Mouse (Mus musculus) forebrain, embryonic 10.5 days (tissue): ENCODE data around the gene Gm11639. TPM values are rescaled to one million over a fixed set of nuclear protein-coding genes. Genes with fewer than 3 reads are reported as not detected.
"Not testable (repeated sequence)": the region's sequence is repeated elsewhere in the genome, so short reads cannot be mapped to it uniquely, and the experiment has no call there.

Experiments
- DNase-seq: peaks from one replicate; pipeline ENCODE4 v3.0.0-alpha.2; 2017; ENCODE audit warnings: low spot score; ENCODE audit errors: extremely low spot score
- H3K27ac ChIP-seq: fragments of 300-500 bp; sonication (generic); 2 replicates; pipeline ENCODE4 v1.5.1; 2016; ENCODE audit warnings: mild to moderate bottlenecking
- H3K27me3 ChIP-seq: fragments of 300-500 bp; sonication (generic); 2 replicates; pipeline ENCODE4 v1.6.1; 2016; ENCODE audit warnings: mild to moderate bottlenecking; ENCODE audit not compliant: poor library complexity, severe bottlenecking
- H3K36me3 ChIP-seq: fragments of 300-500 bp; sonication (generic); replicated peaks from 2 replicates; pipeline ENCODE4 v1.6.1; 2016; ENCODE audit warnings: mild to moderate bottlenecking, moderate library complexity
- H3K4me1 ChIP-seq: fragments of 300-500 bp; sonication (generic); 2 replicates; pipeline ENCODE4 v1.6.1; 2016
- H3K4me3 ChIP-seq: fragments of 300-500 bp; sonication (generic); 2 replicates; pipeline ENCODE4 v1.5.1; 2016; ENCODE audit warnings: mild to moderate bottlenecking, moderate library complexity
- H3K9me3 ChIP-seq: fragments of 300-500 bp; sonication (generic); 2 replicates; pipeline ENCODE4 v1.6.1; 2016; ENCODE audit warnings: mild to moderate bottlenecking, moderate library complexity
- WGBS: fragments of 180-500 bp; shearing (Covaris S2); methylation state at CpG from one replicate; pipeline ENCODE4 v1.1.7; 2016; 5-methylcytosine and 5-hydroxymethylcytosine counted together
- polyA plus RNA-seq: library from polyadenylated mRNA; unstranded; fragments of >200 nt; fragmentation: Nextera tagmentation; extraction: Ambion mirVana; gene quantifications from 2 replicates; pipeline ENCODE4 v1.2.1, GENCODE M21; 2016

Gene Gm11639
- polyA plus RNA-seq, 1 experiment from 2014 or later: not detected

DNA sequence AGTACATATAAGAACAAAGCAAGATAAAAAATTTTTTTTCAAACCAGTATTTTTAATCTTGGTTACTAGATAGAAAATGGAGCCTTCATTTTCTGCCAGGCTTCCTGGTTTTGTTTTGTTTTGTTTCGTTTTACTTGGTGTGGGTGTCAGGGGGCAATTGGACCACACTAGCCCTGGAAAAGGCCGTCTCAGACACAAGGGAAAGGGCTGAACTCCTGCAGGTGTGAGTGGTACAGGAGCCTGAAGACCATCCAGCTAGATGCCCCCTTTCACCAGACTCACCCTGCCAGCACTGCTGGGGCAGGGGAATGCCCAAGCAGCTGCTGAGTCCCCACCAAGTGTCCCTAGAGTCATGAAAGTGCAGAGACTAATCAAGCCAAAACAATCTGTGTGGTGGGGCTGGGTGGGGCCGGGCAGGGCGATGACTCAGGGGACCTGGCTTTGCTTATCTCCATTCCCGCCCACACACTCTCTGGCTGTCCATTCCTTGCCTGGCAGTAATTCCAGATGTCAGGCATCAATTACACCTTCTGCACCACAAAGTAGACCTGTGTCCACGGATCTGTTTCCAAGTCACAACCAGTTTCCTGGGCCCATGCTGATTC, 343.3 kb downstream of the Gm11639 start:
- no peak overlapping the region for H3K27ac ChIP-seq
- no peaks in the 10 kb centered on the region for H3K9me3 ChIP-seq
- no peaks in the 10 kb centered on the region for H3K4me1 ChIP-seq
- no peaks in the 10 kb centered on the region for H3K36me3 ChIP-seq
- 64% methylated on average over 6 of the region's 6 CpGs for WGBS
- no peaks in the 10 kb centered on the region for H3K27me3 ChIP-seq
- peak; percentile 15 for DNase-seq
- no peak overlapping the region for H3K4me3 ChIP-seq

DNA sequence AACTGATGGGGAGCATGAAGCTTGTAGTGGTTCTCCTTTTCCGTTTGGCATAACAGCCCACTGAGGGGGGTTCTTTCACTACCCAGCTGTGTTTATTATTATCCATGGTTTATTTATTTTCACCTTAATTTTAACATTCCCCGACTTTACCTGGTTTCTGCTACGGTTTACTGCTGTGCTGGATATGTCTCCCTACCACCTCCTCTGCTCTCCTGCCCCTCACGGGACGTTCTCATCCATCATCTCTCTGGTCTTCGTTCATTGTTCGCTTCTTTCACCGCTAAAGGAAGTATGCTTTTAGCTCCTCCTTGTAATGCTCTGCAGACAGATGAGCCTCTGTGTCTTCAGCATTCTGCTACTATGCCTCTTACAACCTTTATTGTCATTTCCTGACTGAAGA, 344.0 kb downstream of the Gm11639 start:
- DNase-seq: no peak
- no peaks in the 10 kb centered on the region for H3K9me3 ChIP-seq
- no peak overlapping the region for H3K27ac ChIP-seq
- WGBS: 87% methylated on average over 8 of the region's 8 CpGs
- H3K27me3 ChIP-seq: no peaks in the 10 kb centered on the region
- H3K36me3 ChIP-seq: no peaks in the 10 kb centered on the region
- no peak overlapping the region for H3K4me3 ChIP-seq
- no peaks in the 10 kb centered on the region for H3K4me1 ChIP-seq

DNA sequence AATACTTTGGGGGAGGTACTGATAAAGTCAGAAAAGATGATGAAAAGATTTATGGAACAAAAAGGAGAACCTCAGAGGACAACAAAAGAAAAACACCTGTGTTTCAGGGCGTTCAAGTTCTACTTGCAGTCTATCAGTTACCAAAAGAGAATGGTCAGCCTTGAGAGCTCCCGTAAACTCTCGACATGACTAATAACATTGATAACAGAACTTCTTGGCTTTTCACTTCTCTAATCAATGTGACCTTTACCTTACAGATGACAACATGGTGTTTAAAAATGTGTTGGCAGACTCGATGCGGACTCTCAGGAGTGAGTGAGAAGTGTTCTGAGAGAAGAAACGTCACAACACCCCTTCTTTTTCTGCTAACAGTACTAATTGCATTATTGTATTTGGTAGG, 344.7 kb downstream of the Gm11639 start:
- no peaks in the 10 kb centered on the region for H3K4me1 ChIP-seq
- no peak overlapping the region for H3K27ac ChIP-seq
- no peaks in the 10 kb centered on the region for H3K9me3 ChIP-seq
- H3K4me3 ChIP-seq: no peak overlapping the region
- H3K36me3 ChIP-seq: no peaks in the 10 kb centered on the region
- DNase-seq: no peak
- WGBS: 90% methylated on average over 6 of the region's 6 CpGs
- no peaks in the 10 kb centered on the region for H3K27me3 ChIP-seq

DNA sequence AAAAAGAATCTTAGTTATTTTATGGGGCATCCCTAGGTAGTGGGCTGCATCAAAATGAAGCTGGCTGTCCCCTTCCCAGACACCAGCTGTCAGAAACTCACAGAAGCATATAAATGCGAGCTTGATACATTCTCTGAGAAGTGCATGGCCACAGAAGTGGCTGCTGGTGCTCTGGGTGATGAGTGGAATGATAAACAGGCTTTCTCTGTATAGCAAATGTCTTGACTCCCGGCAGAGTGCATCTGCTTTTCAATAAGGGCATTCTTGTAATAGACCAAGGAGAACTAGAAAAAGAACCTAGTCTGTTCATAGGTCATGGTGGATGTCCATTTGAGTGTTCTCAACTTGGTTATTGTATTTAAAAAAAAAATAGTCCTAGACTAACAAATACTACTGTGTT, 345.6 kb downstream of the Gm11639 start:
- Histone ChIP-seq H3K36me3 (no peaks in the 10 kb centered on the region), H3K4me3 (no peak overlapping the region), H3K9me3 (no peaks in the 10 kb centered on the region), H3K27ac (no peak overlapping the region), H3K4me1 (no peaks in the 10 kb centered on the region), H3K27me3 (no peaks in the 10 kb centered on the region)
- DNase-seq: no peak
- 69% methylated on average over 2 of the region's 2 CpGs for WGBS

DNA sequence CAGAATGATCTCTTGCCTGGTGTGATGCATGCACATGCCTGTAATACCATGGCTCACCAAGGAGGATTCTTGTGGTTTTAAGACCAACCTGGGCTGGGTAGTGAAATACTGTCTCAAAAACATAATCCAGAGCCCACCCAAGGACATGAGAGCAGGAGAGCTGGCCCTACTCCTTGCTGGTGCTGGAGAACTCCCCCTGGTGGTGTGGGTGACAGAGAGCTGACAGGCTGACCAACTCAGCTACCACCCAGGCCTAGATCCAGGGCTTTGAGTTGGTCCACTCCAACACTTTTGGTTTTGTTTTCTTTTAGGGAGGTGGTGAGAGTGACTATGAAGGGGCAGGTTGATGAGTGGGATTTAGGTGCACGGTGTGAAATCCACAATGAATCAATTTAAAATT, 349.6 kb downstream of the Gm11639 start:
- Histone ChIP-seq H3K9me3 (no peaks in the 10 kb centered on the region), H3K36me3 (no peaks in the 10 kb centered on the region), H3K4me1 (no peaks in the 10 kb centered on the region), H3K4me3 (no peak overlapping the region), H3K27ac (no peak overlapping the region), H3K27me3 (no peaks in the 10 kb centered on the region)
- WGBS: 93% methylated on average over 1 of the region's 1 CpGs
- no peak for DNase-seq

DNA sequence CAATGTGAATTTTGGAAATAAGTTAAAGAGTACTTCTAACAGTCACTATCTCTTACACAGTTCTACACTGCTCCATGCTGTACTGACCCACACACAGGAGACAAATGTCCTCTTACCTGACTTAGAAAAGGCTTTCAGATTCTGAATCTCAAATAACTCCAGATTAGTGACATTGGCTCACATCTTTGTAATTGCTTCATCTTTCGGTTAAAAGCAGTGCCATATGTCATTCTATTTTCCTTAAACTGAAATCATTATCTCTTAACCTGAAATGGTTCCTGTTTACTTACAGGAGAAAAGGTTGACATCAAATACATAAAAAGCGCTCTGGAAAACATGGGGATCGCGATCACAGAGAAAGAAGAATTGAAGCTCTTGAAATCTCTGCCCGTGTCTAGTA, 377.8 kb downstream of the Gm11639 start, which contains the start of gene Efcab3:
TSS of gene Efcab3 (plus strand) at position 301 of the 400 bp plus-strand sequence.
- Histone ChIP-seq H3K27ac (no peak within 1 kb of the TSS), H3K9me3 (no peaks in the 10 kb centered on the region; the same call in 1 of the 2 replicates), H3K4me3 (no peak within 1 kb of the TSS), H3K36me3 (no peaks in the 10 kb centered on the region), H3K27me3 (no peaks in the 10 kb centered on the region), H3K4me1 (no peaks in the 10 kb centered on the region)
- WGBS: 86% methylated on average over 5 of the region's 5 CpGs
- DNase-seq: no peak

DNA sequence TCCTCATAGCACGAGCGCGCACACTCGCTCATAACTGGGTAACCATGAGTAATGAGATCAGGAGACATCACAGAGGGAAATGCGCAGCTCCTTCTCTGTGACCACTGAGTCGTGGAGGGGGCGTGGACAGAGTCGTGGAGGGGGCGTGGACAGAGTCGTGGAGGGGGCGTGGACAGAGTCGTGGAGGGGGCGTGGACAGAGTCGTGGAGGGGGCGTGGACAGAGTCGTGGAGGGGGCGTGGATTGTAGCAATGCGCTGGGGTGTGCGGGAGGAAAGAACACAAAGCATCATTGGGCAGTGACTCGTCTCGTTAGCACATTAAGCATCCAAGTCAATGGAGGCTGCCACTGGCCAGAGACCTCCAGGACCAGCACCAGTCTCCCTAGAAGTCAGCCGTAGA, 426.9 kb downstream of the Gm11639 start:
- H3K36me3 ChIP-seq, H3K4me1 ChIP-seq, H3K27ac ChIP-seq, H3K9me3 ChIP-seq, H3K27me3 ChIP-seq, DNase-seq, H3K4me3 ChIP-seq: not testable (repeated sequence)
- WGBS: 75% methylated on average over 22 of the region's 22 CpGs

DNA sequence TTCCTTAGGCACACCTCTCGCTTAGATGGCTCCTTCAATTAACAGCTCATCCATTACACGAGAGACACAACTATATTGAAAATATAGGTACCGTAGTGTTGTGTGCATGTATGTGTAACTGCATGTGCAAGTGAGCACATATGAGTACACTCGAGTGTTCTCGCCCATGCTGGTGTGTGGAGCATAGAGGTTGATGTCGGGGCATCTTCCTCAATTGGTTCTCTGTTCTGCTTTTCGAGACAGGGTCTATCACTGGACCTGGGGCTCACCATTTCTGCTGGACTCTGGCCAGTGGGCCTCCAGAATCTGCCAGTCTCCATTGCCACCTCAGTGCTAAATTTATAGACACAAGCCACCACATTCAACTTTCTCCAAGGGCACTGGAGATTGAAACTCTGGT, 432.3 kb downstream of the Gm11639 start:
- Histone ChIP-seq H3K27me3 (no peaks in the 10 kb centered on the region), H3K36me3 (no peaks in the 10 kb centered on the region), H3K27ac (no peak overlapping the region), H3K4me1 (no peaks in the 10 kb centered on the region), H3K9me3 (no peaks in the 10 kb centered on the region), H3K4me3 (no peak overlapping the region)
- DNase-seq: no peak
- WGBS: 90% methylated on average over 7 of the region's 7 CpGs

DNA sequence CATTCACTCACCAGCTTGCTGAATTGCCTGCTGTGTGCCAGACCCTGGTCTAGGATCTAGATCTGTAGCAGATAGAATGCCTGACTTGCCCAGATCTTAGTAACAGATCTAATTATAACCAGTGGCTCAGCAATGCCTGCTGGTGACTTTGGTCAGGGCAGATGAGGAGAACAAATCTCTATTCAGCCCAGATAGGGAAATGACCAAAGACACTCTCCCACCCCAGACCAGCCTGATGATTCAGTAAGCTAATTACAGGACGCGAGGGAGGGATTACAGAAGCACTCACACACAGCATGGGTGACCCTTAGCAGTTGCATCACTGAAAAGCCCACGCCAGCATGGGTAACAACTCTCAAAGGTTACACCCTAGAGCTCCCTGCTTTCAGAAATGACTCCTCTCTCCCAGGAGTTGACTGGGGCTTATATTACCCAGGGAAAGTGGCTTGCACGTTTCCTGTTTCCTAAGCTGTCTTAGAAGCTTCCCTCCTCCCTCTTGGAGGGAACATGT, 435.1 kb downstream of the Gm11639 start:
- H3K4me3 ChIP-seq: no peak overlapping the region
- H3K27me3 ChIP-seq: no peaks in the 10 kb centered on the region
- no peaks in the 10 kb centered on the region for H3K9me3 ChIP-seq
- DNase-seq: no peak
- no peaks in the 10 kb centered on the region for H3K36me3 ChIP-seq
- H3K27ac ChIP-seq: no peak overlapping the region
- WGBS: 32% methylated on average over 4 of the region's 4 CpGs
- no peaks in the 10 kb centered on the region for H3K4me1 ChIP-seq

DNA sequence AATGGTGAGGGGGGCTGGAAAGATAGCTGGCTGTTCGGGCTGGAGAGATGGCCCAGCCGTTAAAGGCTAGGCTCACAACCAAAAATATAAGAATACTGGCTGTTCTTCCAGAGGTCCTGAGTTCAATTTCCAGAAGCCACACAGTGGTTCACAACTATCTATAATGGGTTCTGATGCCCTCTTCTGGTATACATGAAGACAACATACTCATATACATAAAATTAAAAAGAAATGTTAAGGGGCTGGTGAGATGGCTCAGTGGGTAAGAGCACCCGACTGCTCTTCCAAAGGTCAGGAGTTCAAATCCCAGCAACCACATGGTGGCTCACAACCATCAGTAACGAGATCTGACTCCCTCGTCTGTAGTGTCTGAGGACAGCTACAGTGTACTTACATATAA, 436.3 kb downstream of the Gm11639 start:
- not testable (repeated sequence) for H3K4me1 ChIP-seq, H3K4me3 ChIP-seq, DNase-seq, H3K27me3 ChIP-seq, H3K27ac ChIP-seq, H3K9me3 ChIP-seq, H3K36me3 ChIP-seq
- 82% methylated on average over 5 of the region's 5 CpGs for WGBS

DNA sequence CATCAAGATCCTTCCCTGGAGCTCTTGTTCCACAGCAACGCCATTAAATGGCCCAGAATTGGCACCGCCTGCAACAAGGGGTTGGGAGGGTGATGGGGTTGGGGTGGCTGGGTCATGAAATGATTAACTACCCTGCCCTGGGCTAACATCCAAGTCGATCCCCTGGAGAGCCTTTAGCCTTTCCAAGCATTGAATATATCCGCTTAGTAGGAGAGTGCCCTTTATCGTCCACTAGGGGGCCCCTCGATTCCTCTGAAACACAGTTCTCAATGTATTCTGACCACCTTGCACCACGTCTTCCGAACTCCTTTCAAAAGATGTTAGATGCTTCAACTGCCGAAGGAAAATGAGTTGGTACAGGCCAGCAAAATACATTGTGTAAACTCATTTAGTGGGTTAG, 438.5 kb downstream of the Gm11639 start:
- Histone ChIP-seq H3K27ac (no peak overlapping the region), H3K4me1 (peaks cover 14% of the 10 kb centered on the region), H3K9me3 (no peaks in the 10 kb centered on the region), H3K36me3 (peaks cover 4% of the 10 kb centered on the region), H3K4me3 (no peak overlapping the region), H3K27me3 (no peaks in the 10 kb centered on the region)
- WGBS: 11% methylated on average over 9 of the region's 9 CpGs
- peak; percentile 55 for DNase-seq

DNA sequence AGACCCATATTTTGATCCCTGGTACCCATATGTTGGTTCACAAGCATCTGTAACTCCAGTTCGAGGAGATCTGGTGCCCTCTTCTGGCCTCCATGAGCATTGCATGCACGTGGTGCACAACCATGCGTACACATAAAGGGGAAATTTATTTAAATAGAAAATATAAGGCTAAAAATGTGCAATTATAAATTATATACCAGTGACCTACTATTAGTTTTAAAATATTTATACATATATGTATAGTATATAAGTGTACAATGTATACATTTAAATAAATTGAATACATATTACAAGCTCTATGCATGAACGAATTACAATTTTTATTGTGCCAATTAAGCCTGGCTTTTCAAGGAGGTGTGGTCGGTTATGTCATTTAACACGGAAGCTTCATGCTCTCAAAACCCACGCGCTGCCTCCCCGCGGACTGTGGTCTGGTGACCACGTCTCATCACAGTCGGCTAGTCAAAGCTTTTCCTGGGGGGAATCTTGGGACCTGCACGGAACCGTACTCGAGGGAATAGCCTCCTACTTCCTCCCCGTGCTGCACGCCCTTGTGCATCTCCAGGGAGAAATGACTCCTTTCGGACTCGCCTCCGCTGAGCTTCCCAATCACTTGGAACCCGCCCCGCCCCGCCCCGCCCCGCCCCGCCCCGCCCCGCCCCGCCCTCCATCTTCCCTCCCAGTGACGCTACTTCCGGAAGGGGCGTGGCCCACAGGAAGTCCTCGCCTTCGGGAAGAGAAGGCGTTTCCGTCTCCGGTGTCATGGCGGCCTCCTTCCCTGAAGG, 440.4 kb downstream of the Gm11639 start, which contains the start of gene Mettl2:
TSS of gene Mettl2 (plus strand) at position 691 of the 785 bp plus-strand sequence.
- Histone ChIP-seq H3K27me3 (no peaks in the 10 kb centered on the region), H3K4me3 (peak within 1 kb of the TSS; percentile 78), H3K27ac (peak within 1 kb of the TSS; percentile 75), H3K4me1 (peaks cover 14% of the 10 kb centered on the region), H3K36me3 (peaks cover 23% of the 10 kb centered on the region), H3K9me3 (no peaks in the 10 kb centered on the region)
- peak; percentile 90 for DNase-seq
- WGBS: 1% methylated on average over 26 of the region's 38 CpGs

DNA sequence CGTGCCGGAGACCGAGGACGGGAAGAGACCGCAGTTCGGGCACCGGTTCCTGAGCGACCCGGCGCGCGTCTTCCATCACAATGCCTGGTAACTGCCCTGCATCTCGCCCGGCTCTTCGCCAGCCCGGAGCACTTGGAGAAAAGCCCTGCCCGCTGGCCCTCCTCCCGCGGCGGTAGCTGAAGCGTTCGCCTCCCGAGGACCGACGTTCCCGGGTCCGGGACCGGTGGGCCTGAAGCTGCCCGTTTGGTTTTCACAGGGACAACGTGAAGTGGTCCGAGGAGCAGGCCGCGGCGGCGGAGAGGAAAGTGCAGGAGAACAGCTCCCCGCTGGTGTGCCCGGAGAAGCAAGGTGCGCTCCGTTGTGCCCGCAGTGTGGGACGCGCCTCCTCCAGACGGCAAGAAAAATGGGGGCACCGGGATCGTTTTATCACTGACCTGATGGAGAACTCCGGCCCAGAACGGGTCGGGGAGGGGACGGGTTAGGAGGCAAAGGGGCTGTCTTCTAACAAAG, 441.1 kb downstream of the Gm11639 start:
- H3K4me1 ChIP-seq: peaks cover 14% of the 10 kb centered on the region
- no peak for DNase-seq
- no peaks in the 10 kb centered on the region for H3K9me3 ChIP-seq
- H3K27me3 ChIP-seq: no peaks in the 10 kb centered on the region
- H3K36me3 ChIP-seq: peaks cover 30% of the 10 kb centered on the region
- H3K4me3 ChIP-seq: peak overlapping the region; percentile 78
- H3K27ac ChIP-seq: peak overlapping the region; percentile 75
- WGBS: under 1% methylated on average over 47 of the region's 49 CpGs
